Mouse (Mus musculus): ENCODE measurements around the gene Klra8. TPM values are rescaled to one million over a fixed set of nuclear protein-coding genes. Genes with fewer than 3 reads are reported as not detected.
"Not testable (repeated sequence)": the region's sequence is repeated elsewhere in the genome, so short reads cannot be mapped to it uniquely, and the experiment has no call there.

Gene Klra8
- not detected for total RNA-seq (2021)
- long read RNA-seq, experiment 1 = 0 reads
- long read RNA-seq, experiment 2 = 0 reads

DNA sequence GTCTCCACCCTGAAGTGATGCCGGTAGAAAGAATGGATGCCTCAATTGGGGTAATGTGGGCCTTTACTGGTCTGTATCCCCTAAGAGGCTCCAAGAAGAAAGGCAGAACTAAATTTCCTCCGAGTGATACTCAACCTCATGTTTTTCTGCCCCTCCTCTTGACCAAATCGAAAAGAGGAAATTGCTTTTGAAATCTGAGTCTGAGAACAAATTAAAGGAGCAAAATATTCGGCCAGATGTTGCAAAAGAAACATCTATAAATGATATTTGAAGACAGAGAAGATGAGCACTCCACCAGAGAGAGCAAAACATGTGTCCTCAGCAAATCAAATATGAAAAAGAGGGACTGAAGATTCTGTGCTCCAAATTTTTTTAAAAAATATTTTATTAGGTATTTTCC lies at the start of gene Klra8:
Gene Klra8 (minus strand): TSS at position 101 of the 400 bp plus-strand sequence.
- DNase-seq = not testable (repeated sequence)

DNA sequence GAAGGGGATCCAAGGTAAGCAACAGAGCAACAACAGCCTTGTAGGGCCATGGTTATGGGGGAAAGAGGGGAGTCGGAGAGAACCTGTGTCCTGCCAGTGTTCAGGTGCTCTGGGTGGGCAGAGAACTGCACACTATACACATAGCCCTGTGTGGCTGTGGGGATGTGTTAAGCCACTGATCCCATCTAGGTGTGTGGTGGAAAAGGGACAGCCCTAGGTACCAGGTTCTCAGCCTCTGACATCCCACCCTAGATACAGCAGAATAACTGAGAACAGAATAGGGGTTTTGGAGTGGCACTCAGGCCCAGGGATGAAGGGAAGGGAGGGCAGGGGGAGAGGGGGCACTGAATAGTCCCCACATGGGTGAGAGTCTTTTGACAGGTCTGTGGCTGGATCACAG lies 19.2 kb downstream of the Klra8 start:
- no peak for DNase-seq

DNA sequence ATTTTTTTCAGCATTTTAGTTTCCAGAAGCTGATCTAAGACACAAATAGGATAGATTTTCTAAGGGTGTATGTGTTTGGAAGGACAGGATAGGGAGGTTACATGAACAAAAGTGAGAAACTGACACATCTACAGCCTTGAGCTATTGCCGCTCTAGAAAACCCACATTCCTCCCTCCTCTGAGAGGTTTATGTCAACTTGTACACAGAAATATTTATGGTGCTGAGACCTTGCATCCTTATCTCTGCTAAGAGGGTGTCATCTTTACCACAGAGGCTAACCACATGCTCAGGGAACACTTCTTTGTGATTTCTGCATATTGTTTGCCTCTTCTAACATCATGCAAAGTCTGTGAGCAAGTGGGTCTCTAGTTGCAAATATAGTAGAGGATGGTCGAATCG lies 27.0 kb downstream of the Klra8 start:
- DNase-seq = not testable (repeated sequence)

DNA sequence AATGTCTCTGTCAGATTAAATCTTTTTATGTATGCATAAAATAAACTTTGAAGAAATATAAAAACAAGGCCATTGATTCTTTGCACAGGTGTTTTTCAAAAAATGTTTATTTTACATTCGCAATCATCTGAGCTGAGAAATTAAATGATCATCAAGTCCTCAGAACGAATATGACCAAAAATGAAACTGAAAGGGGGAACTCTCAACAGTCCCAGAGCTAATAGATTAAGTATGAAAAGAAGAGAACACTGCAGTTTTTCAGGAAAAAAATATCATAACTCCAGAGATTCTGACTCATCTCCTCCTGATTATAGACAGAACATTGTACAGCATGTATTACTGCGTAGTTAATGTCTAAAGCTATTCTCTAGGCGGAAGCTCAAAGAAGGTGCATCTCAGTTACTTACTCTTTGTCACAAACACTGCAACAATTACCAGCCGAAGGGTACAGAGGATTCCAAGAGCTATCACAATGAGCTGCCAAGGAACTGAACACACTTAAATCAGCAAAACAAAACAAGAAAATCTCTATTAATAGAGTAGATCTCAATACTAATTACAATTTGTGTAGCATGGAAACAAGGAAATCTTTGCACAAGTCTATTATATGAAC lies 37.3 kb downstream of the Klra8 start:
- no peak for DNase-seq

DNA sequence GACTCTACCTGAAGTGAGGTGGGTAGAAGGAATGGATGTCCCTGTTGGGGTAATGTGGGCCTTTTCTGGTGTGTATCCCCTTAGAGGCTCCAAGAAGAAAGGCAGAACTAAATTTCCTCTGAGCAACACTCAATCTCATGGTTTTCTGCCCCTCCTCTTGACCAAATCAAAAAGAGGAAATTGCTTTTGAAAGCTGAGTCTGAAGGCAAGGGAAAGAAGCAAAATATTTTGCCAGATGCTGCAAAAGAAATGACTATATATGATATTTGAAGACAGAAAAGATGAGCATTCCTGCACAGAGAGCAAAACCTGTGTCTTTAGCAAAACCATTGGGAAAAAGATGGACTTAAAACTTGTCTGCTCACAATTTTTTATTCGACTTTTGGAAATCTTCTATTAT lies 62.5 kb downstream of the Klra8 start, which contains the start of gene Klra4:
Gene Klra4 (minus strand): TSS at position 101 of the 400 bp plus-strand sequence.
- not testable (repeated sequence) for DNase-seq

Other genes with a start within 250 kb of the Klra8 start
- not detected for gene Klra5, start 212.2 kb downstream of the Klra8 start, total RNA-seq (2021)
- gene Klra6, start 102.9 kb downstream of the Klra8 start, total RNA-seq (2021) = not detected
- not detected for gene Klra4, start 62.6 kb downstream of the Klra8 start, total RNA-seq (2021)
- not detected for gene Klra9, start 63.2 kb upstream of the Klra8 start, total RNA-seq (2021)
- not detected for gene Klra7, start 103.4 kb upstream of the Klra8 start, total RNA-seq (2021)
- gene Klra10, start 152.0 kb upstream of the Klra8 start, total RNA-seq (2021) = not detected
- gene Klra3, start 207.7 kb upstream of the Klra8 start, total RNA-seq (2021) = not detected